Mouse (Mus musculus) hindbrain, embryonic 14.5 days (tissue): ENCODE data around the gene Btbd10. TPM values are rescaled to one million over a fixed set of nuclear protein-coding genes. Genes with fewer than 3 reads are reported as not detected.

Experiments used
- polyA plus RNA-seq: library from polyadenylated mRNA; unstranded; fragments of >200 nt; fragmentation: Nextera tagmentation; extraction: Ambion mirVana; gene quantifications from 2 replicates; pipeline ENCODE4 v1.2.1, GENCODE M21; 2014

Btbd10 gene
- polyA plus RNA-seq, 1 experiment from 2014 or later = 81.8 TPM

Other genes starting within 250 kb of the Btbd10 start
- 16.9 and 17.7 TPM in 2 replicates for gene Arntl, start 161.9 kb downstream of the Btbd10 start, polyA plus RNA-seq
- gene Pth, start 19.2 kb upstream of the Btbd10 start, polyA plus RNA-seq = not detected in 2 replicates
- 73.7 and 75.8 TPM in 2 replicates for gene Far1, start 144.4 kb upstream of the Btbd10 start, polyA plus RNA-seq